Mouse (Mus musculus) small intestine, adult 2 months (tissue): Measurements from ENCODE around the gene Atp2c1. TPM values are rescaled to one million over a fixed set of nuclear protein-coding genes. Genes with fewer than 3 reads are reported as not detected.

ENCODE experiments used
- H3K27ac ChIP-seq: fragments of 200-500 bp; 2 replicates; pipeline ENCODE4 v1.5.1; 2012; ENCODE audit warnings: low read depth, low read length, control low read depth, inconsistent platforms; ENCODE audit not compliant: insufficient read depth
- H3K27me3 ChIP-seq: fragments of 200-500 bp; 2 replicates; pipeline ENCODE4 v1.6.1; 2012; ENCODE audit warnings: mild to moderate bottlenecking, moderate library complexity, low read length, inconsistent platforms; ENCODE audit not compliant: control insufficient read depth, insufficient read depth
- H3K36me3 ChIP-seq: fragments of 200-500 bp; 2 replicates; pipeline ENCODE4 v1.6.1; 2012; ENCODE audit warnings: mild to moderate bottlenecking, low read length, control low read depth, inconsistent platforms; ENCODE audit not compliant: control insufficient read depth, insufficient read depth
- H3K4me1 ChIP-seq: fragments of 200-500 bp; 2 replicates; pipeline ENCODE4 v1.6.1; 2012; ENCODE audit warnings: low read length, inconsistent platforms, mixed read lengths; ENCODE audit not compliant: control insufficient read depth, insufficient read depth, insufficient read length
- H3K4me3 ChIP-seq: fragments of 200-500 bp; 2 replicates; pipeline ENCODE4 v1.5.1; 2012; ENCODE audit warnings: low read depth, mild to moderate bottlenecking, control low read depth, inconsistent platforms, low read length, moderate library complexity
- CTCF ChIP-seq: fragments of 200-500 bp; IDR thresholded peaks from 2 replicates; pipeline ENCODE4 v1.5.1; 2012; ENCODE audit warnings: low read depth, mild to moderate bottlenecking, control low read depth, inconsistent platforms, low read length, moderate library complexity, mixed read lengths; ENCODE audit not compliant: insufficient replicate concordance, insufficient read length; ENCODE audit errors: extremely low read depth
- POLR2A ChIP-seq: fragments of 200-500 bp; IDR thresholded peaks from 2 replicates; pipeline ENCODE4 v1.6.1; 2012; ENCODE audit warnings: low read depth, mild to moderate bottlenecking, control low read depth, inconsistent platforms, low read length, moderate library complexity
- WGBS: fragments of 180-500 bp; shearing (Covaris S2); methylation state at CpG from one replicate; pipeline ENCODE4 v1.1.7; 2018; 5-methylcytosine and 5-hydroxymethylcytosine counted together
- polyA plus RNA-seq: library from polyadenylated mRNA; depleted of rRNA; stranded (reverse); fragments of >200 nt; gene quantifications from 2 replicates; pipeline ENCODE4 v1.2.3, GENCODE M21; 2012

The Atp2c1 gene
- polyA plus RNA-seq, 1 experiment: 34.1 TPM

DNA sequence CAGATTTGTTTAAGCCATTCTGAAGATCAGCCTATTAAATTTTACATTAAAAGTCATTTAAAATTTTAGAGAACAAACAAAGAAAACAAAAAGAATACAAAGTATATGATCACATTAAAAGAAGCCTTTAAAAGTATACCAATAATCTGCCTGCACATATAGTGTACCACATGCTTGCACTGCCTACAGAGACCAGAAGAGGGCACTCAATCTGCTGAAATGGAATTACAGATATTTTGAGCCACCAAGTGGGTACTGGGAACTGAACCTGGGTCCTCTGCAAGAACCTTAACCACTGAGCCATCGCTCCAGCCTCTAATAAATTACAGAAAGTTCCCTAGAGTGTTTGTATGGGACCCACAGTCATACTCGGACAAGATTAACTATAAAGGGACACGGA lies 59.3 kb downstream of the Atp2c1 start:
- 98% methylated on average over 3 of the region's 3 CpGs for WGBS
- Histone ChIP-seq H3K27me3 (no peaks in the 10 kb centered on the region), H3K36me3 (peaks cover 11% of the 10 kb centered on the region), H3K4me3 (no peak overlapping the region), H3K4me1 (no peaks in the 10 kb centered on the region), H3K27ac (no peak overlapping the region)
- TF ChIP-seq POLR2A (no peak), CTCF (peak; percentile 31; the same call in 1 of the 2 replicates)

GRCm38 (mm10) chr9:105461496-105461895 lies 65.6 kb downstream of the Atp2c1 start:
- H3K4me1 ChIP-seq: no peaks in the 10 kb centered on the region
- no peaks in the 10 kb centered on the region for H3K27me3 ChIP-seq
- WGBS: 87% methylated on average over 7 of the region's 7 CpGs
- TF ChIP-seq POLR2A (no peak), CTCF (no peak)
- no peak overlapping the region for H3K27ac ChIP-seq
- no peak overlapping the region for H3K4me3 ChIP-seq
- H3K36me3 ChIP-seq: peaks cover 30% of the 10 kb centered on the region

GRCm38 (mm10) chr9:105459032-105459431 lies 68.1 kb downstream of the Atp2c1 start:
- no peaks in the 10 kb centered on the region for H3K4me1 ChIP-seq
- peaks cover 34% of the 10 kb centered on the region for H3K36me3 ChIP-seq
- 86% methylated on average over 13 of the region's 13 CpGs for WGBS
- H3K27me3 ChIP-seq: no peaks in the 10 kb centered on the region
- H3K27ac ChIP-seq: no peak overlapping the region
- TF ChIP-seq POLR2A (no peak), CTCF (no peak)
- no peak overlapping the region for H3K4me3 ChIP-seq

GRCm38 (mm10) chr9:105408549-105408948 lies 118.6 kb downstream of the Atp2c1 start:
- TF ChIP-seq POLR2A (no peak), CTCF (no peak)
- 91% methylated on average over 6 of the region's 6 CpGs for WGBS
- H3K36me3 ChIP-seq: peaks cover 36% of the 10 kb centered on the region

GRCm38 (mm10) chr9:105395218-105395627 lies 131.9 kb downstream of the Atp2c1 start, which contains the start of the genes Aste1 and Nek11:
Gene Aste1, plus strand, starts transcription at chr9:105395392.
Gene Nek11, minus strand, starts transcription at chr9:105395524.
- peak within 1 kb of the TSS; percentile 74 for H3K4me3 ChIP-seq
- H3K36me3 ChIP-seq: peaks cover 10% of the 10 kb centered on the region
- H3K27ac ChIP-seq: peak within 1 kb of the TSS; percentile 83
- H3K27me3 ChIP-seq: no peaks in the 10 kb centered on the region
- whole genome bisulfite sequencing: under 1% methylated on average over 44 of the region's 44 CpGs
- H3K4me1 ChIP-seq: peaks cover 5% of the 10 kb centered on the region; the same call in 1 of the 2 replicates
- TF ChIP-seq CTCF: no peak
- peak; percentile 55 for TF ChIP-seq POLR2A

More at GRCm38 (mm10) chr9:105408549-105408948, 118.6 kb downstream of the Atp2c1 start:
- H3K27me3 ChIP-seq: no peaks in the 10 kb centered on the region
- H3K27ac ChIP-seq: no peak overlapping the region
- no peaks in the 10 kb centered on the region for H3K4me1 ChIP-seq
- no peak overlapping the region for H3K4me3 ChIP-seq

- TF ChIP-seq POLR2A (no peak), CTCF (no peak)
- H3K27me3 ChIP-seq: no peaks in the 10 kb centered on the region
Observed at GRCm38 (mm10) chr9:105394720-105395119, 132.4 kb downstream of the Atp2c1 start.

GRCm38 (mm10) chr9:105390616-105391015 lies 136.5 kb downstream of the Atp2c1 start:
- Histone ChIP-seq H3K36me3 (no peaks in the 10 kb centered on the region), H3K27me3 (no peaks in the 10 kb centered on the region), H3K4me1 (no peaks in the 10 kb centered on the region), H3K4me3 (no peak overlapping the region), H3K27ac (no peak overlapping the region)
- TF ChIP-seq CTCF: no peak
- no peak for TF ChIP-seq POLR2A
- 66% methylated on average over 4 of the region's 5 CpGs for WGBS

More at GRCm38 (mm10) chr9:105394720-105395119, 132.4 kb downstream of the Atp2c1 start:
- H3K27ac ChIP-seq: no peak overlapping the region
- 10% methylated on average over 11 of the region's 11 CpGs for WGBS
- H3K4me1 ChIP-seq: peaks cover 5% of the 10 kb centered on the region; the same call in 1 of the 2 replicates
- peak overlapping the region; percentile 74 for H3K4me3 ChIP-seq
- H3K36me3 ChIP-seq: peaks cover 10% of the 10 kb centered on the region
